Mouse (Mus musculus): ENCODE results near the gene Zfp536. TPM values are rescaled to one million over a fixed set of nuclear protein-coding genes. Genes with fewer than 3 reads are reported as not detected.

Gene Zfp536
- polyA plus RNA-seq, 1 experiment from 2014 or later: 5.1 TPM

- 61% methylated on average over 3 of the region's 3 CpGs for WGBS
- Histone ChIP-seq H3K4me3 (no peak overlapping the region), H3K27me3 (replicated peaks) (0 out of 2 replicates have a peak, but pooled peaks cover 3% of the 10 kb centered on the region), H3K36me3 (no peaks in the 10 kb centered on the region), H3K4me2 (no peak overlapping the region), H3K9ac (no peak overlapping the region), H3K4me1 (replicated peaks) (no peaks in the 10 kb centered on the region), H3K27ac (ENCODE audit: poor library complexity, severe bottlenecking) (no peak overlapping the region), H3K9me3 (replicated peaks) (no peaks in the 10 kb centered on the region)
- no peak for ATAC-seq (ENCODE audit: insufficient number of reproducible peaks, low FRiP score)
These were observed 221.1 kb downstream of the Zfp536 start for GRCm38 (mm10) chr7:37552384-37552783.

DNA sequence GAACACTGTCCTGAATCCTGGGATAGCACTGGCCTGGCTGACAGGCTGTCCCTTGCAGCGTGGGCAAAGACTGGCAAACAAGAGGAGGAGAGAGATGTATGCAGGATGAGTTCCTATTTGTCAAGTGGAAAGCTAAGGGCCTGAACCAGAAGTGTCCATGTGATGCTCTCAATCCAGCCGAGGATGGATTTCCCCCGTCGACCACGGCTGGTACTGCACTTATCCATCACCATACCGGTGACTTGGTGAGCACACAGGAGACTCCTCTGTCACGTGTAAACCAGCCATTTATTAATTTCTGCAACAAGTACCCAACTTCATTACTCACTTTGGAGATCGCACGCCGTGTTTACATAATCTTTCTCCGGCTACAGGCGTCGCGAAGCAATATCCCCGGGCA is 224.6 kb downstream of the Zfp536 start:
- no peak overlapping the region for H3K4me3 ChIP-seq
- no peaks in the 10 kb centered on the region for H3K36me3 ChIP-seq
- H3K9me3 ChIP-seq (replicated peaks): no peaks in the 10 kb centered on the region
- no peak overlapping the region for H3K27ac ChIP-seq (ENCODE audit: poor library complexity, severe bottlenecking)
- no peaks in the 10 kb centered on the region for H3K4me1 ChIP-seq (replicated peaks)
- WGBS: 61% methylated on average over 15 of the region's 15 CpGs
- no peak overlapping the region for H3K4me2 ChIP-seq
- ATAC-seq (ENCODE audit: insufficient number of reproducible peaks, low FRiP score): no peak
- H3K27me3 ChIP-seq (replicated peaks): 0 out of 2 replicates have a peak, but pooled peaks cover 2% of the 10 kb centered on the region
- no peak overlapping the region for H3K9ac ChIP-seq

- ATAC-seq (ENCODE audit: insufficient number of reproducible peaks, low FRiP score): no peak
- Histone ChIP-seq H3K27ac (ENCODE audit: poor library complexity, severe bottlenecking) (no peak overlapping the region), H3K27me3 (replicated peaks) (no peaks in the 10 kb centered on the region), H3K4me1 (replicated peaks) (no peaks in the 10 kb centered on the region), H3K9ac (no peak overlapping the region), H3K36me3 (no peaks in the 10 kb centered on the region), H3K4me3 (no peak overlapping the region), H3K9me3 (replicated peaks) (no peaks in the 10 kb centered on the region), H3K4me2 (no peak overlapping the region)
- WGBS: 40% methylated on average over 6 of the region's 6 CpGs
These were observed 229.4 kb downstream of the Zfp536 start for GRCm38 (mm10) chr7:37544011-37544410.

- H3K27ac ChIP-seq (ENCODE audit: poor library complexity, severe bottlenecking): no peak overlapping the region
- H3K36me3 ChIP-seq: no peaks in the 10 kb centered on the region
- no peak for ATAC-seq (ENCODE audit: insufficient number of reproducible peaks, low FRiP score)
- no peak overlapping the region for H3K4me2 ChIP-seq
- WGBS: 77% methylated on average over 7 of the region's 7 CpGs
- H3K4me3 ChIP-seq: no peak overlapping the region
- H3K4me1 ChIP-seq (replicated peaks): no peaks in the 10 kb centered on the region
- H3K9ac ChIP-seq: no peak overlapping the region
- no peaks in the 10 kb centered on the region for H3K9me3 ChIP-seq (replicated peaks)
- H3K27me3 ChIP-seq (replicated peaks): no peaks in the 10 kb centered on the region
These were observed 230.5 kb downstream of the Zfp536 start for GRCm38 (mm10) chr7:37542951-37543350.

GRCm38 (mm10) chr7:37531166-37531565 is 242.3 kb downstream of the Zfp536 start:
- WGBS: 79% methylated on average over 2 of the region's 2 CpGs
- Histone ChIP-seq H3K36me3 (no peaks in the 10 kb centered on the region), H3K4me1 (replicated peaks) (0 out of 2 replicates have a peak, but pooled peaks cover 2% of the 10 kb centered on the region), H3K4me3 (no peak overlapping the region), H3K9ac (no peak overlapping the region), H3K27ac (ENCODE audit: poor library complexity, severe bottlenecking) (no peak overlapping the region), H3K9me3 (replicated peaks) (no peaks in the 10 kb centered on the region), H3K4me2 (no peak overlapping the region), H3K27me3 (replicated peaks) (no peaks in the 10 kb centered on the region)
- no peak for ATAC-seq (ENCODE audit: insufficient number of reproducible peaks, low FRiP score)

- H3K27ac ChIP-seq (ENCODE audit: poor library complexity, severe bottlenecking): no peak overlapping the region
- H3K4me2 ChIP-seq: no peak overlapping the region
- no peak for ATAC-seq (ENCODE audit: insufficient number of reproducible peaks, low FRiP score)
These were observed 245.1 kb downstream of the Zfp536 start for GRCm38 (mm10) chr7:37528311-37528710.

DNA sequence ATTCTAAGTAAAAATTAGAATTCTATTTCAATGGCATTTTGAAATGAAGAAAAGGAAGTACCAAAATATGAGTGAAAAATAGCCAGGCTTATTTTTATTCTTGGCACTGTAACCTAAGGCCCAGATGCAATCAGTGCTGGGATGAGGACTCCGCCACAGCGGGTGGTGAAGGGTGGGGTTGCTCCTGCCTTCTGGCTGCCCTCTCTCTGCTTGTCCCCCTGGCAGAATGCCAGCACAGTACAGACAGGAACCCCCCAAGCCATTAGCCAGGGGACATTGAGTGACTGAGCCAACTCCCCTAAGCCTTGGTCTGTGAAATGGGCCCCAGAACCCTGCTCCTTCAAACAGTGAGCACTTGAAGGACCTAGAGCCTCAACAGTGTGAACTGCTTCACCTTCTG is 245.6 kb downstream of the Zfp536 start:
- Histone ChIP-seq H3K4me3 (no peak overlapping the region), H3K4me1 (replicated peaks) (0 out of 2 replicates have a peak, but pooled peaks cover 2% of the 10 kb centered on the region), H3K9ac (no peak overlapping the region), H3K9me3 (replicated peaks) (no peaks in the 10 kb centered on the region), H3K36me3 (no peaks in the 10 kb centered on the region), H3K4me2 (no peak overlapping the region), H3K27ac (ENCODE audit: poor library complexity, severe bottlenecking) (no peak overlapping the region), H3K27me3 (replicated peaks) (no peaks in the 10 kb centered on the region)
- 66% methylated on average over 2 of the region's 2 CpGs for WGBS
- 0 out of 2 replicates have a peak, but pooled peaks have one; percentile 18 for ATAC-seq (ENCODE audit: insufficient number of reproducible peaks, low FRiP score)

More at GRCm38 (mm10) chr7:37528311-37528710, 245.1 kb downstream of the Zfp536 start:
- no peaks in the 10 kb centered on the region for H3K9me3 ChIP-seq (replicated peaks)
- 0 out of 2 replicates have a peak, but pooled peaks cover 2% of the 10 kb centered on the region for H3K4me1 ChIP-seq (replicated peaks)
- WGBS: 78% methylated on average over 9 of the region's 9 CpGs
- H3K36me3 ChIP-seq: no peaks in the 10 kb centered on the region
- no peak overlapping the region for H3K4me3 ChIP-seq
- H3K9ac ChIP-seq: no peak overlapping the region
- no peaks in the 10 kb centered on the region for H3K27me3 ChIP-seq (replicated peaks)

DNA sequence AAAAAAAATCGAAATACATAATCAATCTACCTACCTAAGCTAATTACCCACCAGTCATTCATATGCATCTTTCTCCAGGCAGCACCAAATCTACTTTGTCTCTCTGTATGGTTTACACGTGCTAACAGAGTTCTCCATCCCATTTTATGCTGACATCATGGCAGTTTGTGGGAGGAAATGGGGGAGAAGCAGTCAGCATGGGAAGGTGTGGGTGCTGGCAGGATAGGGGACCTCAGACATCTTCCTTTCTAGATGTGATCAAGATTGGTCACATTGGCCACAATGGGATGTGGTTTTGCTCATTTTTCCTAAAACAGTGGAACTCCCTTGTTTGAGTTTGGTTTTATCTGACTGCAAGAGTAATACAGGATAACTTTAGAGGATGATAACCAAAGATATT is 252.0 kb downstream of the Zfp536 start:
- Histone ChIP-seq H3K36me3 (no peaks in the 10 kb centered on the region), H3K4me3 (no peak overlapping the region), H3K4me2 (no peak overlapping the region), H3K27ac (ENCODE audit: poor library complexity, severe bottlenecking) (no peak overlapping the region), H3K9me3 (replicated peaks) (no peaks in the 10 kb centered on the region), H3K4me1 (replicated peaks) (no peaks in the 10 kb centered on the region), H3K27me3 (replicated peaks) (no peaks in the 10 kb centered on the region), H3K9ac (no peak overlapping the region)
- ATAC-seq (ENCODE audit: insufficient number of reproducible peaks, low FRiP score): no peak
- 61% methylated on average over 2 of the region's 2 CpGs for WGBS

DNA sequence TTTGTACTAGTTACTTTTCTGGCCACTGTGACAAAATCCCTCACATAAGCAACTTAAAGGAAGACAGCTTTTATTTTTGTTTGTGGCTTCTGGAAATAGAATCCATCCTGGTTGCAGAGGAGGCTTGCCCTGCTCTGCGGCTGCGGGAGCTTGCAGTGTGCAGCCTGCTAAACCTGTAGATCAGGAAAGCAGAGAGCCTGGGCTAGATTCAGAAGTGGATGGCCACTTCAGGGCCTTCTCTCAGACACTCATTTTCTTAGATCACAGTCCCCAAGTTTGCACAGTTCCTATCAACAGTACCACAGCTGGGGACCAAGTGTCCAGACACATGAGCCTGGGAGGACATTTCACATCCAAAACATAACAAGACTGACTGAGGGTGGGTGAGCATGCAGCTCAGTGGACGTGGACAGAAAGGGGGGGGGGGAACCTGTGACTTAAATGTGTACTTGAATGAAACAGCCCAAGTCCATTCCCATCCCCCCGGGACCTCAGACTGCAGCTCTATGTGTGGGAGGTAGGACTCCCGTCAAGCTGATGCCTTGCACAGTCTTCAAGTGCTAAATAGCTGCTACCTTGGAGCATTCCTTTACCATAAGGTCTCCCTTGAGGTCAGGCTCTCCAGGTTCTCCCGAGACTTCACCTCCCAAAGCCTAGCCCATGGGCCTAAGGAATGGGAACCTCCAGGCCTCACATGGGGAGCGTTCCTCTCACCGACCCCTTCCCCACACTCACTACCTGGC is 262.3 kb downstream of the Zfp536 start:
- peaks cover 5% of the 10 kb centered on the region; the same call in 1 of the 2 replicates for H3K27me3 ChIP-seq (replicated peaks)
- H3K27ac ChIP-seq (ENCODE audit: poor library complexity, severe bottlenecking): no peak overlapping the region
- H3K36me3 ChIP-seq: no peaks in the 10 kb centered on the region
- H3K4me1 ChIP-seq (replicated peaks): peaks cover 7% of the 10 kb centered on the region; the same call in 1 of the 2 replicates
- ATAC-seq (ENCODE audit: insufficient number of reproducible peaks, low FRiP score): no peak
- no peak overlapping the region for H3K9ac ChIP-seq
- no peak overlapping the region for H3K4me2 ChIP-seq
- H3K9me3 ChIP-seq (replicated peaks): no peaks in the 10 kb centered on the region
- WGBS: 72% methylated on average over 8 of the region's 8 CpGs
- no peak overlapping the region for H3K4me3 ChIP-seq

DNA sequence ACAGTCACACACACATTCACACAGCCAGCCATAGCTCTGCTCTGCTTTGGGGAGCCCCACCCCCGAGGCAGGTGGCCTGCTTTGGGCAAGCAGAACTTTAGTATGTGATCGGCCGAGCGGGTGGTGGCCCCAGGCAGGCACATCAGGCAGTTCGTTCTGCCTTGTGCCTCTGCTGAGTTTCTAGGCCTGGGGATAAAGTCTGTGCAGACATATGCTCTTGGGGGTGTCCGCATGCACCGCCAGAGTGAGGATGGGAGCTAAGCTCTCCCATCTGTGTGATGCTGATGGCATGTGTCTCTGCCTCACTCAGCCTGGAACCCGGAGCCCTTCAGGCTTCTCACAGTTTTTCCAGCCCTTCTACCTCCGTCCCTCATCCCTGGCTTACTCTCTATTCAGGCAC is 263.7 kb downstream of the Zfp536 start:
- Histone ChIP-seq H3K27ac (ENCODE audit: poor library complexity, severe bottlenecking) (no peak overlapping the region), H3K4me2 (no peak overlapping the region), H3K4me1 (replicated peaks) (peaks cover 7% of the 10 kb centered on the region; the same call in 1 of the 2 replicates), H3K36me3 (no peaks in the 10 kb centered on the region), H3K4me3 (no peak overlapping the region), H3K27me3 (replicated peaks) (peaks cover 5% of the 10 kb centered on the region; the same call in 1 of the 2 replicates), H3K9me3 (replicated peaks) (no peaks in the 10 kb centered on the region), H3K9ac (no peak overlapping the region)
- ATAC-seq (ENCODE audit: insufficient number of reproducible peaks, low FRiP score): no peak
- 68% methylated on average over 9 of the region's 9 CpGs for WGBS

- WGBS: 76% methylated on average over 7 of the region's 7 CpGs
- no peaks in the 10 kb centered on the region for H3K36me3 ChIP-seq
- no peak overlapping the region for H3K27ac ChIP-seq (ENCODE audit: poor library complexity, severe bottlenecking)
- peaks cover 5% of the 10 kb centered on the region; the same call in 1 of the 2 replicates for H3K27me3 ChIP-seq (replicated peaks)
- no peak for ATAC-seq (ENCODE audit: insufficient number of reproducible peaks, low FRiP score)
- no peaks in the 10 kb centered on the region for H3K4me1 ChIP-seq (replicated peaks)
- no peak overlapping the region for H3K9ac ChIP-seq
- no peaks in the 10 kb centered on the region for H3K9me3 ChIP-seq (replicated peaks)
- H3K4me2 ChIP-seq: no peak overlapping the region
- H3K4me3 ChIP-seq: no peak overlapping the region
These were observed 267.9 kb downstream of the Zfp536 start for GRCm38 (mm10) chr7:37505548-37505947.

Data from heart, embryonic 12.5 days (tissue).